Mouse (Mus musculus): Measurements from ENCODE around the gene Ltbp1.

GRCm38 (mm10) chr17:75328102-75328639 lies 322.8 kb downstream of the Ltbp1 start:
- TF ChIP-seq POLR2A (IDR thresholded peaks at IDR 0.05; ENCODE audit: low read depth, low read length) (no peak), CTCF (IDR thresholded peaks at IDR 0.05; ENCODE audit: extremely low read depth, insufficient read depth, insufficient read length, insufficient replicate concordance) (no peak)

Measured in spleen, adult 2 months (tissue).